Mouse (Mus musculus) bone marrow macrophage, adult 2 months (primary cell): ENCODE results near the gene Lpcat2.

Source experiments
- CTCF ChIP-seq: IDR thresholded peaks from 2 replicates; pipeline ENCODE4 v1.5.1; 2012; ENCODE audit warnings: low read depth, mild to moderate bottlenecking, low read length, moderate library complexity
- POLR2A ChIP-seq: IDR thresholded peaks from 2 replicates; pipeline ENCODE4 v1.6.1; 2012; ENCODE audit warnings: mild to moderate bottlenecking, low read depth, low read length, borderline replicate concordance

- TF ChIP-seq CTCF (no peak), POLR2A (no peak)
Observed at GRCm38 (mm10) chr8:92847299-92847698, 7.8 kb upstream of the Lpcat2 start.
